Mouse (Mus musculus) thymus, adult 2 months (tissue): ENCODE data around the gene Lcn3.

ENCODE experiments used
- CTCF ChIP-seq: fragments of 200-500 bp; IDR thresholded peaks from 2 replicates; pipeline ENCODE4 v1.5.1; 2012; ENCODE audit warnings: mild to moderate bottlenecking, control low read depth, low read length, moderate library complexity, borderline replicate concordance; ENCODE audit not compliant: control insufficient read depth, poor library complexity, insufficient read depth; ENCODE audit errors: extremely low read depth
- POLR2A ChIP-seq: fragments of 200-500 bp; IDR thresholded peaks from 2 replicates; pipeline ENCODE4 v1.6.1; 2012; ENCODE audit warnings: mild to moderate bottlenecking, low read length, control low read depth, moderate library complexity; ENCODE audit not compliant: control insufficient read depth, poor library complexity, insufficient read depth; ENCODE audit errors: extremely low read depth

- TF ChIP-seq CTCF (no peak), POLR2A (no peak)
Observed at GRCm38 (mm10) chr2:25789092-25789491, 23.7 kb downstream of the Lcn3 start.
